Mouse (Mus musculus): ENCODE results near the gene Suco.

Gene Suco

GRCm38 (mm10) chr1:161894126-161894525, 17.6 kb upstream of the Suco start:
- no peak for DNase-seq (ENCODE audit: low read depth, low spot score)

GRCm38 (mm10) chr1:161888823-161889222, 12.3 kb upstream of the Suco start:
- DNase-seq (ENCODE audit: low read depth, low spot score) = no peak

- no peak for DNase-seq (ENCODE audit: low read depth, low spot score)
Measured at GRCm38 (mm10) chr1:161887679-161888260, 11.3 kb upstream of the Suco start.

GRCm38 (mm10) chr1:161885762-161886161, 9.3 kb upstream of the Suco start:
- DNase-seq (ENCODE audit: low read depth, low spot score) = no peak

GRCm38 (mm10) chr1:161877580-161878142, 1.2 kb upstream of the Suco start:
- DNase-seq (ENCODE audit: low read depth, low spot score) = no peak

GRCm38 (mm10) chr1:161875706-161876552, 553 bp downstream of the Suco start:
- DNase-seq (ENCODE audit: low read depth, low spot score) = no peak

GRCm38 (mm10) chr1:161869422-161869821, 7.1 kb downstream of the Suco start:
- DNase-seq (ENCODE audit: low read depth, low spot score) = no peak

- no peak for DNase-seq (ENCODE audit: low read depth, low spot score)
Measured at GRCm38 (mm10) chr1:161868413-161868812, 8.1 kb downstream of the Suco start.

- DNase-seq (ENCODE audit: low read depth, low spot score) = no peak
Measured at GRCm38 (mm10) chr1:161863742-161864141, 12.7 kb downstream of the Suco start.

GRCm38 (mm10) chr1:161859248-161859647, 17.2 kb downstream of the Suco start:
- no peak for DNase-seq (ENCODE audit: low read depth, low spot score)

- peak; percentile 15 for DNase-seq (ENCODE audit: low read depth, low spot score)
Measured at GRCm38 (mm10) chr1:161826677-161827076, 49.8 kb downstream of the Suco start.

- DNase-seq (ENCODE audit: low read depth, low spot score) = no peak
Measured at GRCm38 (mm10) chr1:161809428-161809827, 67.1 kb downstream of the Suco start.

GRCm38 (mm10) chr1:161808980-161809379, 67.5 kb downstream of the Suco start:
- DNase-seq (ENCODE audit: low read depth, low spot score) = no peak

GRCm38 (mm10) chr1:161804541-161804971, 71.9 kb downstream of the Suco start:
- no peak for DNase-seq (ENCODE audit: low read depth, low spot score)

- no peak for DNase-seq (ENCODE audit: low read depth, low spot score)
Measured at GRCm38 (mm10) chr1:161801321-161801720, 75.2 kb downstream of the Suco start.

GRCm38 (mm10) chr1:161800256-161800655, 76.2 kb downstream of the Suco start:
- no peak for DNase-seq (ENCODE audit: low read depth, low spot score)

- DNase-seq (ENCODE audit: low read depth, low spot score) = no peak
Measured at GRCm38 (mm10) chr1:161799791-161800190, 76.7 kb downstream of the Suco start.

GRCm38 (mm10) chr1:161798866-161799265, 77.6 kb downstream of the Suco start:
- no peak for DNase-seq (ENCODE audit: low read depth, low spot score)

GRCm38 (mm10) chr1:161794447-161795211, 81.9 kb downstream of the Suco start:
- DNase-seq (ENCODE audit: low read depth, low spot score) = no peak

- DNase-seq (ENCODE audit: low read depth, low spot score) = no peak
Measured at GRCm38 (mm10) chr1:161793321-161793720, 83.2 kb downstream of the Suco start.

- DNase-seq (ENCODE audit: low read depth, low spot score) = no peak
Measured at GRCm38 (mm10) chr1:161792687-161792969, 83.9 kb downstream of the Suco start.
